Mouse (Mus musculus) ovary, postnatal 36 days (tissue): ENCODE results near the gene Apob.
"Not testable (repeated sequence)": the region's sequence is repeated elsewhere in the genome, so short reads cannot be mapped to it uniquely, and the experiment has no call there.

Experiments used
- DNase-seq: peaks from one replicate; pipeline ENCODE4 v3.0.0; 2022; ENCODE audit warnings: low spot score, mixed read lengths

Apob gene

GRCm38 (mm10) chr12:7977466-7978189, at the start of gene Apob:
Gene Apob (plus strand): TSS chr12:7977648.
- no peak for DNase-seq

- DNase-seq = no peak
Observed at GRCm38 (mm10) chr12:7932405-7932920, 45.0 kb upstream of the Apob start.

GRCm38 (mm10) chr12:7950098-7950745, 27.2 kb upstream of the Apob start:
- no peak for DNase-seq

GRCm38 (mm10) chr12:7958851-7959250, 18.6 kb upstream of the Apob start:
- no peak for DNase-seq

GRCm38 (mm10) chr12:7959310-7959918, 18.0 kb upstream of the Apob start:
- no peak for DNase-seq

GRCm38 (mm10) chr12:7962314-7962927, 15.0 kb upstream of the Apob start:
- DNase-seq = no peak

- DNase-seq = no peak
Observed at GRCm38 (mm10) chr12:7967221-7967620, 10.2 kb upstream of the Apob start.

- no peak for DNase-seq
Observed at GRCm38 (mm10) chr12:7970301-7970700, 7.1 kb upstream of the Apob start.

- DNase-seq = no peak
Observed at GRCm38 (mm10) chr12:7970817-7971216, 6.6 kb upstream of the Apob start.

GRCm38 (mm10) chr12:7971736-7972135, 5.7 kb upstream of the Apob start:
- DNase-seq = no peak

- DNase-seq = no peak
Observed at GRCm38 (mm10) chr12:7973773-7974322, 3.6 kb upstream of the Apob start.

- DNase-seq = peak; percentile 49
Observed at GRCm38 (mm10) chr12:7978190-7978884, 889 bp downstream of the Apob start.

GRCm38 (mm10) chr12:7984411-7984810, 7.0 kb downstream of the Apob start:
- no peak for DNase-seq

- no peak for DNase-seq
Observed at GRCm38 (mm10) chr12:7990804-7991203, 13.4 kb downstream of the Apob start.

GRCm38 (mm10) chr12:7991570-7991969, 14.1 kb downstream of the Apob start:
- DNase-seq = no peak

GRCm38 (mm10) chr12:8020931-8021330, 43.5 kb downstream of the Apob start:
- DNase-seq = no peak

GRCm38 (mm10) chr12:8029520-8029919, 52.1 kb downstream of the Apob start:
- no peak for DNase-seq

GRCm38 (mm10) chr12:8030057-8030456, 52.6 kb downstream of the Apob start:
- no peak for DNase-seq

GRCm38 (mm10) chr12:8031169-8031568, 53.7 kb downstream of the Apob start:
- DNase-seq = not testable (repeated sequence)

- no peak for DNase-seq
Observed at GRCm38 (mm10) chr12:8031595-8032358, 54.3 kb downstream of the Apob start.

GRCm38 (mm10) chr12:8032359-8032755, 54.9 kb downstream of the Apob start:
- no peak for DNase-seq
